13 mouse cellular contexts compared by ENCODE assay signal in the genomic region with DNA sequence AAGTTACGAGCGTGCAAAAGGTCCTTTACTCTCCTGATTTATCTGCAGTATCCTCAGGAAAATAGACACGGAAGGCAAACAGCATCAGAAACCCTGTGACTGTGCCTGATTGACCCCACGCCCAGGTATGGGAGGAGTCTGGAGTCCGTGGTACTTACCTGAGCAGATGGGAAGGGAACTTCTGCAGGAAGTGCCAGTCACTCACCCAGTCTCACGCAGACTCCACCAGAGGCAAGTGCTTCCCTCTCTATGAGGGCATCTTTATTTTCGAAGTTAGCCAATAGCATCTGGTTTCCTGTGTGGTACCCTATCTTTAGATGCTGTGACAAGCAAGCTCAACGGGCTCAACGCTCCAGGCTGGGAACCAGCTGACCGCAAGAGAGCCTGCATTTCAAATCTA. TPM values are rescaled to one million over a fixed set of nuclear protein-coding genes. Genes with fewer than 3 reads are reported as not detected.
DNase-seq lines count a peak whose midpoint lies in the region; ATAC-seq and TF ChIP-seq lines count a peak whose summit lies in the region.
"Had no signal": no experiment of that assay in that cellular context is flagged by ENCODE, and none has a peak within 500 bp of the region (broad histone marks: within the 10 kb centered on the region; RNA-seq: fewer than 3 reads in every experiment).

No protein-coding gene starts in this region.

- intact Hi-C loops in left cerebral cortex, postnatal 25 days (cut with DNase I): no loop called here
- intact Hi-C loops in left cerebral cortex, adult 2 months (cut with DNase I): no loop called here

- H3K4me1 ChIP-seq in bone marrow, adult 2 months (ENCODE audit: control insufficient read depth, insufficient read depth, low read length): peaks cover 6% of the 10 kb centered on the region
- no peaks in the 10 kb centered on the region for H3K4me1 ChIP-seq in intestine, embryonic 16.5 days (ENCODE audit: control insufficient read depth, insufficient read depth, low read length)
- H3K4me1 ChIP-seq in small intestine, adult 2 months (ENCODE audit: control insufficient read depth, insufficient read depth, insufficient read length, low read length): no peaks in the 10 kb centered on the region

- no peaks in the 10 kb centered on the region for H3K9me3 ChIP-seq in intestine, embryonic 16.5 days (ENCODE audit: control insufficient read depth, low read length)

- DNase-seq in left cerebral cortex, postnatal 25 days (ENCODE audit: low spot score in 2 of 2): peak; percentile 17 to 54
- DNase-seq in left cerebral cortex, adult 2 months (ENCODE audit: extremely low spot score in 1 of 2, low spot score in 2 of 2): no peak
- no peak for DNase-seq in c-Kit-positive CD71-positive TER-119-positive erythroid progenitor cells, embryonic 14.5 days (ENCODE audit: low spot score)
- no peak for DNase-seq in cerebellum, adult 11 months
- DNase-seq: cerebellum, postnatal 25 days; lung, adult 2 months; spleen, adult 18-20 months; thymus, postnatal 14 days had no signal

- no peak for TF ChIP-seq CTCF in left cerebral cortex, adult 2 months (IDR thresholded peaks at IDR 0.05)
- no peak for TF ChIP-seq CTCF in bone marrow, adult 2 months (IDR thresholded peaks at IDR 0.05; ENCODE audit: control insufficient read depth, insufficient read depth, low read length)
- TF ChIP-seq CTCF in small intestine, adult 2 months (IDR thresholded peaks at IDR 0.05; ENCODE audit: extremely low read depth, insufficient read length, insufficient replicate concordance, low read depth, low read length): no peak

- TF ChIP-seq POLR2A in bone marrow, adult 2 months (IDR thresholded peaks at IDR 0.05; ENCODE audit: borderline replicate concordance, control insufficient read depth, low read depth, low read length): no peak
- no peak for TF ChIP-seq POLR2A in small intestine, adult 2 months (IDR thresholded peaks at IDR 0.05; ENCODE audit: low read depth, low read length)

- peak; percentile 85 for ATAC-seq in intestine, embryonic 16.5 days
- ATAC-seq: hindbrain, embryonic 16.5 days had no signal

- H3K4me2 ChIP-seq in intestine, embryonic 16.5 days (ENCODE audit: low read depth, low read length): no peak overlapping the region

- no peak overlapping the region for H3K4me3 ChIP-seq in left cerebral cortex, adult 2 months
- peak overlapping the region; percentile 39 for H3K4me3 ChIP-seq in bone marrow, adult 2 months (replicated peaks; ENCODE audit: control insufficient read depth, low read depth, low read length)
- H3K4me3 ChIP-seq in intestine, embryonic 16.5 days (ENCODE audit: low read length): no peak overlapping the region; the same call in 1 of the 2 replicates
- H3K4me3 ChIP-seq in small intestine, adult 2 months (ENCODE audit: low read depth, low read length): peak overlapping the region; percentile 5; the same call in 1 of the 2 replicates

- no peaks in the 10 kb centered on the region for H3K27me3 ChIP-seq in intestine, embryonic 16.5 days (replicated peaks; ENCODE audit: control insufficient read depth, insufficient read depth, low read length)
- H3K27me3 ChIP-seq in small intestine, adult 2 months (ENCODE audit: control insufficient read depth, insufficient read depth, low read length): no peaks in the 10 kb centered on the region

- no peak overlapping the region; the same call in 1 of the 2 replicates for H3K27ac ChIP-seq in left cerebral cortex, adult 2 months
- H3K27ac ChIP-seq in bone marrow, adult 2 months (ENCODE audit: control insufficient read depth, insufficient read depth, low read depth, low read length, poor library complexity): peak overlapping the region; percentile 69
- H3K27ac ChIP-seq in intestine, embryonic 16.5 days (ENCODE audit: low read length): 0 out of 2 replicates have a peak overlapping the region, but pooled peaks have one; percentile 9
- H3K27ac ChIP-seq in small intestine, adult 2 months (ENCODE audit: insufficient read depth, low read depth, low read length): no peak overlapping the region

- no peaks in the 10 kb centered on the region for H3K36me3 ChIP-seq in intestine, embryonic 16.5 days (ENCODE audit: control insufficient read depth, insufficient read depth, low read length)
- no peaks in the 10 kb centered on the region for H3K36me3 ChIP-seq in small intestine, adult 2 months (ENCODE audit: control insufficient read depth, insufficient read depth, low read length)

- WGBS in bone marrow, adult 2 months: 7% methylated on average over 10 of the region's 10 CpGs
- 46% methylated on average over 10 of the region's 10 CpGs for WGBS in intestine, embryonic 16.5 days
- 12% methylated on average over 10 of the region's 10 CpGs for WGBS in small intestine, adult 2 months

- H3K9ac ChIP-seq in intestine, embryonic 16.5 days (ENCODE audit: low read depth, low read length): no peak overlapping the region

RNA-seq across cellular contexts. Expression of a gene that starts 1.6 kb away (rescaled TPM):
- 10 to 100 TPM; 33.5 to 33.7 TPM for total RNA-seq in left cerebral cortex, postnatal 25 days (2021)
- total RNA-seq in left cerebral cortex, adult 2 months (2021): 10 to 100 TPM; 28.6 to 30.9 TPM
- 0.97 and 2.7 TPM in 2 replicates for polyA plus RNA-seq in bone marrow, adult 2 months (2011; ENCODE audit: insufficient read depth, insufficient read length, low replicate concordance, missing spikeins)
- polyA plus RNA-seq in intestine, embryonic 16.5 days (2015; fragmentation: Nextera tagmentation; extraction: Ambion mirVana): 8.3 and 9.2 TPM in 2 replicates
- 3.9 and 4.3 TPM in 2 replicates for polyA plus RNA-seq in small intestine, adult 2 months (2012; rRNA removed)

RNA-seq across cellular contexts. Expression of a gene that starts 23.9 kb away (rescaled TPM):
- total RNA-seq in left cerebral cortex, postnatal 25 days (2021): not detected
- total RNA-seq in left cerebral cortex, adult 2 months (2021): not detected
- polyA plus RNA-seq in bone marrow, adult 2 months (2011; ENCODE audit: insufficient read depth, insufficient read length, low replicate concordance, missing spikeins): not detected in 2 replicates
- 0.70 and 0.72 TPM in 2 replicates for polyA plus RNA-seq in intestine, embryonic 16.5 days (2015; fragmentation: Nextera tagmentation; extraction: Ambion mirVana)
- 0.18 and 0.25 TPM in 2 replicates for polyA plus RNA-seq in small intestine, adult 2 months (2012; rRNA removed)
- total RNA-seq: left cerebral cortex, adult 18-20 months had no signal
- polyA plus RNA-seq: hindbrain, embryonic 16.5 days had no signal

RNA-seq across cellular contexts. Expression of a gene that starts 42.1 kb away (rescaled TPM):
- total RNA-seq in left cerebral cortex, postnatal 25 days (2021): 10 to 100 TPM; 26.0 to 27.6 TPM
- 10 to 100 TPM; 24.3 to 24.9 TPM for total RNA-seq in left cerebral cortex, adult 2 months (2021)
- 111 and 154 TPM in 2 replicates for polyA plus RNA-seq in bone marrow, adult 2 months (2011; ENCODE audit: insufficient read depth, insufficient read length, low replicate concordance, missing spikeins)
- polyA plus RNA-seq in intestine, embryonic 16.5 days (2015; fragmentation: Nextera tagmentation; extraction: Ambion mirVana): 24.3 and 28.9 TPM in 2 replicates
- 15.0 and 29.4 TPM in 2 replicates for polyA plus RNA-seq in small intestine, adult 2 months (2012; rRNA removed)

RNA-seq across cellular contexts. Expression of a gene that starts 44.6 kb away (rescaled TPM):
- under 1 TPM; 0.11 TPM for total RNA-seq in left cerebral cortex, postnatal 25 days (2021)
- under 1 TPM; 0.14 to 0.20 TPM for total RNA-seq in left cerebral cortex, adult 2 months (2021)
- polyA plus RNA-seq in bone marrow, adult 2 months (2011; ENCODE audit: insufficient read depth, insufficient read length, low replicate concordance, missing spikeins): not detected in 2 replicates
- polyA plus RNA-seq in intestine, embryonic 16.5 days (2015; fragmentation: Nextera tagmentation; extraction: Ambion mirVana): 0.06 and 0.07 TPM in 2 replicates
- polyA plus RNA-seq in small intestine, adult 2 months (2012; rRNA removed): 0.13 TPM in 1 of 2 replicates, not detected in the other
- polyA plus RNA-seq: hindbrain, embryonic 16.5 days had no signal

RNA-seq across cellular contexts. Expression of a gene that starts 59.4 kb away (rescaled TPM):
- 100 to 1,000 TPM; 397 to 401 TPM for total RNA-seq in left cerebral cortex, postnatal 25 days (2021)
- total RNA-seq in left cerebral cortex, adult 2 months (2021): 100 to 1,000 TPM; 398 to 400 TPM
- polyA plus RNA-seq in bone marrow, adult 2 months (2011; ENCODE audit: insufficient read depth, insufficient read length, low replicate concordance, missing spikeins): 1,523 and 1,859 TPM in 2 replicates
- polyA plus RNA-seq in intestine, embryonic 16.5 days (2015; fragmentation: Nextera tagmentation; extraction: Ambion mirVana): 1,264 and 1,381 TPM in 2 replicates
- 1,611 and 2,329 TPM in 2 replicates for polyA plus RNA-seq in small intestine, adult 2 months (2012; rRNA removed)

Comparison
In these comparisons a context has a peak if more than half of its experiments do, and no peak if none do; other contexts are left out.
1. DNase-seq: peak in left cerebral cortex, postnatal 25 days (2 of 2); none in left cerebral cortex, adult 2 months (0 of 2), c-Kit-positive CD71-positive TER-119-positive erythroid progenitor cells, embryonic 14.5 days (single experiment) and cerebellum, adult 11 months (single experiment).
2. H3K27ac ChIP-seq: peak in bone marrow, adult 2 months (single experiment) and intestine, embryonic 16.5 days (single experiment); none in left cerebral cortex, adult 2 months (single experiment) and small intestine, adult 2 months (single experiment).
3. H3K4me3 ChIP-seq: peak in bone marrow, adult 2 months (single experiment) and small intestine, adult 2 months (single experiment); none in left cerebral cortex, adult 2 months (single experiment) and intestine, embryonic 16.5 days (single experiment).